Mouse (Mus musculus) c-Kit-positive CD71-positive TER-119-positive erythroid progenitor cells, embryonic 14.5 days (primary cell): Measurements from ENCODE around the gene Lypla2.

Source experiments
- DNase-seq: peaks from one replicate; pipeline ENCODE4 v3.0.0-alpha.2; 2013; ENCODE audit warnings: low spot score

Lypla2 gene

DNA sequence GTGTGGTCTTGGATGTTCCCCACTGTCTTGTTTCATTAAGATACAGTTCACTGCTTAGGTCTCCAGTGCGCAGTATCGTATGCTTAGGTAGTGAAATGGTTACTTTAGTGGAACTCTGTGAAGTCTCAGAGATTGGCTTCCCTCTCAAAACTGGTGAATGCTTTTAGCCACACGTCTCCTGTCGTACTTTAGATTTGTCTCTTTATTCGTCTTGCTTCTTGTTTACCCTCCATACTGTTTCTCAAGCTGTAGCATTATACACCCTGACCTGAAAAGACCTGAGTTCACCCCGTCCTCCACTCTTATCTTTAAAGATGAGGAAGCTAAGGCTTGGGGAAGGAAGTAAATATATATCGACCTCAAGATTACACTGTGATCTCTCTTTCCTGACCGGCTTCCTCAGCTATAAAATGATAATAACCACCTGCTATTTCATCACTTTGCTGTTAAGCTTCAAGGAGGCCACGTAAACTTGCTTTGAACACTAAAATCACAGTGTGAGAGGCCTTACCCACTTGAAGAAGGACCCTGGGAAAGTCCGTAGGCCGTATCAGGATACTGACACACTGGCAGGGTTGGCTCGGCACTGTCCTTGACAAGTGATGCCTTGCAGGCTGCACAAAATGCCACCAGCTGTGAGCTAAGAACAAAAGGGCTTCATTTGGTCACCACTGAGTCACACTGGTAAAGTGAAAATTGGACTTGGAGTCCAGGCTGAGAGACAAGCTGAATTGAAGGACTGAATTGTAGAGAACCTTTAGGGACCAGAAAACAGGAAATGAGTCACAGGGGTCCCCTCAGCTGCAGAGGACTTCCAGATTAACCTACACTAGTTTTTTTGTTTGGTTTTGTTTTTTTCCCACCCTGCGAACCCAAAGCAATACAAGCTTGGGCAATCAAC lies 735 bp upstream of the Lypla2 start:
- no peak for DNase-seq

DNA sequence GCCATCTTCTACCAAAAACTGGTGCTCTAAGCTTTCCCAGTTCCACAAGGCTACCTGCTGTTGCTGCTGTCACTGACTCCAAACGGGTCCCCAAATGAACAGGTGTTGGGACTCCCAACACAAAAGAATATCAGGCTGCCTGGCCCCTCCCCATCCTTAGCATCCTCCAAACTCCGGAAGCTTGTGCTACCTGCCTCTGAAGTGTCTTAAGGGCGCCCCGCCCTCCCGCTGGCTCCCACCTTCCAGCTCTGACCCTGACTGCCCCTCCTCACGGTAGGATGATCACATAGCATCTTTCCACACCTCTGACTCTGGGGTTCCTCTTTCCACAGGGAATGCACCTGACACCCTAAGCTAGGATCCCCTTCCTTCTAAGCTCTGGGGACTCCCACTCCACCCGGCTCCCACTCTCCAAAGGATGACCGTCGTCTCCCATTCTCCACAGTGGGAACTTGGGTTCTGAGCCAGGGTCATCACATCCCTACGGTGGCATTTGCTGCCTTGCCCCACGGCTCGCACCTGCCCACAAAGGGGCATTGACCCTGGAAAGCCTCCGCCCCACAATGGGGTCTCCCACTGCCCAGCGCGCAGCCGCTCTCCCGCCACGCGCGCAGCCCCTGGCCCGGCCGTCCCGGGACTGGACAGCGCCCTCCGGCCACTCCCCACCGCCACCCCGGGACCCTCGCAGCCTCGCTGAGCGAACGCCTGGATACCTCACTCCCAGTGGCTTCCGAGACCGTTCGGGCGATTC lies 446 bp downstream of the Lypla2 start:
- DNase-seq = no peak

DNA sequence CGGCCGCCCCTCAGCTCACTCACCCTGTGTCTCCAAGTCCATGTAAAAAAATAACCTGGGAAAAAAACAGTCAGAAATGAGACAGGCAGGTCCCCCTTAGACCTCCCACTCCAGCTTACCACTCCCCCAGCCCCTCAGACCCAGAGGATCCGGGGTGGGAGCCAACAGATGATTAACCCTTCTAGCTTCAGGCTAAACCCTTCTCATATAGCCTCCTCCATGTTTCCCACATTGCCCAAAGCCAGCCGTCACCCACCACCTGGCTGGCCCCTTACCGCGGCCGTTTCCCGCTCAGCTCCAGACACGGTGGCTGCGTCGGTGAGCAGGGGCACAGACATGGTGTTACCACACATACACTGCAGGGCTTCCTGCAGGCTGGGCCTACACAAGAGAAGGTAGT lies 1.8 kb downstream of the Lypla2 start:
- no peak for DNase-seq

DNA sequence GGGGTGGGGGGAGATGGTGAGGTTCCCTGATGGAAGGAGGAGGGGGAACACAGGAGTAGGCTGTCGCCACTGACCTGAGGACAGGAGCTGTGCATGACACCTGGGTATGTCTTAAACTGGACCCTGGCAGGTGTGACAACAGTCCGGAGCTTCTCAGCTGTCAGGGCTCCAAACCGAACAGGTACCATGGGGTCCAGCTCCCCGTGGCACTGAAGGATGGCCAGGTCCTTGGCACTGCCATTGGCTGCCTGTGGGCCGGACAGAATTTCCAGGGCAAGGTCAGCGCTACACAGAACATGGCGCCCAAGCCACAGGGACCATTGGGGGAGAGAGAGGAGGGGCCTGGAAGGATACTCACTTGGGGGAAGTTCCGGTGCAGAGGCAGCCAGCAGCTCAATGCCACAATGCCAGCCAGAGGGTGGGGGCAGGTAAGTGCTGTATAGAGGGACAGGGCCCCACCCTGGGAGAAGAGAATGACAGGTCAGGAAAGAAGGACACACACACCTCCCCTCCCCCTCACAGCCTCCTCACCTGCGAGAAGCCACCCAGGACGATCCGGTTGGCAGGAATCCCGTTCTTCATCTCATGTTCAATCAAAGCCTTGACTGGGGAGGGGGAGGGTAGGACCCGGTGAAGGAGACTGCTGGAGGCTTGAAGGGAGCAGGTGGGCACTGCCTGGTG lies 3.2 kb downstream of the Lypla2 start:
- DNase-seq = no peak

DNA sequence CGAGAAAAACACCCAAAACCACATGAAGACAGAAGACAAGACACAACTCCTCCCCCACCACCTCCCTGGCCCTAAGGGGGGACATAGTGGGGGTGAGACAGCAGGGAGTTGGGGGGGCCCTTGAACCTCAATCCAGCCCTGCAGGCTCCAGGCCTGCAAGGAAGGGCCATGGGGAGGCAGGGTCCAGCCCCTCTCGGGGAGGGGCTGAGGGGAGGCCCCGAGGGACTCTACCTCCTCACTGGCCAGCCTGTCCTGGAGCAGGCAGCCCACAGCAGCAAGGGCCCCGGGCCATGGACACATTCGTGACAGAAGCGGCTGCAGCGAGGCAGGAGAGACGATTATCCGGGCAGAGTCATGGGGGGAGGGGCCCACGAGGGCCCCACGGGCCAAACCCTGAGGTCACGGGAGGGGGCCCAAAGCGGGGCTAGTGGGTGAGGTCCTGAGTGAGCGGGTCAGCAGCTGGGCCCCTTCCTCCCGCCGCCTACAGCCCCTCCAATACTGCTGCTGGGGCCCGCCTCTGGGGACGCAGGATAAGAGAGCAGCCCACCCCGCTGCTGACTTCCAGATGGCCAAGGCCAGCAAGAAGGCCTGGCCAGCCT lies 4.1 kb downstream of the Lypla2 start:
- DNase-seq = no peak

DNA sequence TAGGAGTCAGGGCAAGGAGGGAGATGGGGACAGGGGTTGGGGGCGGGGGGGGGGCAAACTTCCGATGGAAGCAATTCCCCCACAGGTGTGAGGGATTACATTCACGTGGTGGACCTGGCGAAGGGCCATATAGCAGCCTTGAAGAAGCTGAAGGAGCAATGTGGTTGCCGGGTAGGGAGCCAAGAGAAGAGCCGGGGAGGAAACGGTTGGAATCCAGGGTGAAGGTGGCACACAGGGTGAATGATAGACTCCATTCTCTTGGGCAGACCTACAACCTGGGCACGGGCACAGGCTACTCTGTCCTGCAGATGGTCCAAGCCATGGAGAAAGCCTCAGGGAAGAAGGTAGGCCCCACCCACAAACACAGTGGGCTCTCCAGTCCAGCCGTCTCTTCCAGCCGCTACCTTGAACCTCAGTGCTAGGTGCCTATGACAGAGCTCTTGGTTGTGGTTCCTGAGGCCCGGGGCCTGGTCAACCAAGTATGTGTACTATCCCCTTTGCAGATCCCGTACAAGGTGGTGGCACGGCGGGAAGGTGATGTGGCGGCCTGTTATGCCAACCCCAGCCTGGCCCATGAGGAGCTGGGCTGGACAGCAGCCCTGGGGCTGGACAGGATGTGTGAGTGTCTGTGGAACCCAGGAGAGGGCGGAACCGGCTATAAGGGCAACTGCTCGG lies 5.2 kb downstream of the Lypla2 start:
- DNase-seq = no peak

DNA sequence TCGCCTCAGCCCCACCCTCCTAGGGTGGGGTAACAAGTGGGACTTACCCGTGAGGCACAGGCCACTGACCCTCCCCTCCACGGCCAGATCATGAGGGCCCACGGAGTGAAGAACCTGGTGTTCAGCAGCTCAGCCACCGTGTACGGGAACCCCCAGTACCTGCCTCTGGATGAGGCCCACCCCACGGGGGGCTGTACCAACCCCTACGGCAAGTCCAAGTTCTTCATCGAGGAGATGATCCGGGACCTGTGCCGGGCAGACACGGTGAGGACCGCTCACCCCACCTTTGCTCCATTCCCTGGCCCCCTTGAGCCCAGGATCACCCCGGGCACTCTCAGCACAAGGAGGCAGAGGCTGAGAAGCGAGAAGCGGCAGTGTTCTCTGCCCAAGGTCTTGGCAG lies 6.1 kb downstream of the Lypla2 start:
- no peak for DNase-seq

DNA sequence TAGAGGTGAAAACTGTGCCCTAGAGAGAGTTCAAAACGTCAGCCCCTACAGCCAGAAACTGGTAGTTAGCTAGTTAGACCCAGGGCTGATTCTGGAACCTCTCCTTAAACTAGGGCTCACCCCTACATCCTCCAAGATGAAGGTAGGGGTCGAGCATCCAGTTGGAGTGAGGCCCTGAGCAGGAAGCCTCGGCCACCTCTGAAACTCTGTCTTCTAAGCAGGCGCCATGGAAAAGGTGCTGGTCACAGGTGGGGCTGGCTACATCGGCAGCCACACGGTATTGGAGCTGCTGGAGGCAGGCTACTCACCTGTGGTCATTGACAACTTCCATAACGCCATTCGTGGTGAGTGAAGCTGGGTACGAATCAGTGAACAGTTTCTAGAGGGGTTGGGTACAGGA lies 7.3 kb downstream of the Lypla2 start:
- no peak for DNase-seq

DNA sequence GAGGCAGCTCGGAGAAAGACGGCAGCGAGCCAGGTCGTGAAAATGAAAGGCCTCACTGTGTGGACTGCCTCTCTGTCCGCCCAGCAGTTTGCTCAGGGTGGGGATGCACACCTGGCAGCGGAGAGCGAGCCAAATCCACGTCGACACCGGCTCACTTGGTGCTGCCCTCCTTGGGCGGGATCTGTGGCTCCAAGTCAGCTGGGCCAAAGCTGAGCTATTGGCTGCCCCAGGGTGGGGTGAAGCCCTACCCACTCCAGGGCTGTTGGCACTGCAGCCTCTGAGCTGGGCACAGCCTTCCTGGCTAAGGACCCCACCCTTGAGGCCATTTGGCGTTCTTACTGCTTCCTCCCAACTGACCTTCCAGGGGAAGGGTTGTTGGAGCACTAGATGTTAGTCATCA lies 8.0 kb downstream of the Lypla2 start:
- no peak for DNase-seq

DNA sequence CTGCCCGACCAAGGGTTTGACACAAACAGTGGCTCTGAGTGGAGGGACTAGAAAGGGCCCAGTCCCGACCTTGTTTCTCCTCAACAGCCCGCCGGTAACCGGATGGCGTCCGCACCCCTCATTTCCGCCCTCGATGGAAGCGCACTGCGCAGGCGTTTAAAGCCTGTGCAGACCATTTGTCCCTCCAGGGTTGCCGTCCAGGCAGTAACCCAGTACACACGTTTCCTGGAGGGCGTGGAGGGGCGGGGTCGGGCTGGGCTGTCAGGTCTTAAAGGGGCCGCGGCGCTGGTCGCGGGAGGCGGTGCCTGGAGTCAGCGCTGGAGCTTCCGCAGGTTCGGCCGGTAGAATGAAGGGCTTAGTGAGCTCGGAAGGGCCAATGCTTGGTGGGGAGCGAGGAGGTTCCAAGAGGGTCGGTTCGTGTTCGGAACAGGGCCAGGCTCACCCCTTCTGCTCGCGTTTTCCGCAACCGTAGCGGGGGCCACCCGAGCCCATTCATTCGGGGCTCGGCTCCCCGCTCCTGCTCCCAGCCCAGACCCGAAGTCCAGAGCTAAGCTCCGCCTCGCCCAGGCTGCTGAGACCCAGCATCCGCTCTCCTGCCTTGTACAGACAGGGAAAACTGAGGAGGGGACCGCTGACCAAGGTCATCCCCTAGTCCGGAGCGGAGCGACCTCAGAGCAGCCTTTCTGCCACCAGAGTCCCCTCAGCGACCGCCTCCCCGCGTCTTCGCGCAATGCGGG lies 8.8 kb downstream of the Lypla2 start, which contains the start of gene Gale:
Gale (plus strand) TSS at position 271 of the 737 bp plus-strand sequence.
- DNase-seq = peak; percentile 96

DNA sequence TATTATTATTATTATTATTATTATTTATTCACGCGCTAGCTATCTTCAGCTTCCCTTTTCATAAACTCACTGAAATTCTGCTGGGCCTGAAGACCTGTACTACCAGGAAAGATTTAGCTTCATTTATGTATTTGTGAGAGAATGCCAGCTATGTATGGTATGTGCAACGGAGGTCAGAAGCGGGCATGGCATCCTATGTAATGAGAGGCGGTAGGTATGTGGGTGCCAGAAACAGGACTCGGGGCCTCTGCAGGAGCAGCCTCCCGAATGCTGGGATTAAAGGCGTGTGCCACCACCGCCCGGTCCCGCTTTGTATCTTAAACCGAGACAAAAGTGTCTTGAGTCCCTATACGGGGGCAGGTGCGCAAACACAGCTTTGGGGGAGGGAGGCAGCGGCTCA lies 9.5 kb downstream of the Lypla2 start:
- no peak for DNase-seq

DNA sequence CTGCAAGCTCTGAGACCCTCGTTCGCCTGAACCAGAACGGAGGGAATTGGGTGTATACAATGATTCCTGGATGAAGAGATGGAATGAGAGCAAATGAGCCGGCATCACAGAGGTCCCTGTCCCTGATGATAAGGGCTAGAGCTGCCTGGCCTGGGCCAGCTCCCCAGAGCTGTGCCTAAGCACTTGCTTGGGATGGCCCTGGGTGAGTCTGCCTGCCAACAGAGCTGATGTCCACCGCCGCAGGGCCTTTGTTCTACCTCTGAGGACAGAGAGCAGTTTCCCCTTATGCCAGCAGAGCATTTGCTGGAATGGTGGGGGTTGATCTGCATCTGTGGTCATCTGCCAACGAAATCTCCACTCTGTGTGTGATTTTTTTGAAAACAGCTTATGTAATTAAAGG lies 10.2 kb downstream of the Lypla2 start:
- no peak for DNase-seq

DNA sequence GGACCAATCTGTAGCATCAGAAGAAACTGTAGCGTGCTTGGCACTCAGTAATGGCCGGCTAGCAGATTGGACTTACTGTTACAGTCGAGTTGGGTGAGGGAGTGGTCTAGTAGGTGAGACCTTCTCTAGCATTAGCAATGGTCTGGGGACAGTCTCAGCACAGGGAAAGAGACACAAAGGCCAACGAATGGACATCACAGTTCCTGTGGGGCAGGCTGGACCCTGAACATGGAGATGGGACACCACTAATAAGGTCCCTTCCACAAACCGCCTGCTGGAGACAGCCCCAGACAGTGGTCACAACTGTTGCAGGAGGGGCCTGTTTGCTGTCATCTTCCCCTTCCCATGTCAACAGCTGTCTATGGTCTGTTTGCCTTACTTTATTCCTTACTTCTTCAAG lies 10.7 kb downstream of the Lypla2 start:
- no peak for DNase-seq

DNA sequence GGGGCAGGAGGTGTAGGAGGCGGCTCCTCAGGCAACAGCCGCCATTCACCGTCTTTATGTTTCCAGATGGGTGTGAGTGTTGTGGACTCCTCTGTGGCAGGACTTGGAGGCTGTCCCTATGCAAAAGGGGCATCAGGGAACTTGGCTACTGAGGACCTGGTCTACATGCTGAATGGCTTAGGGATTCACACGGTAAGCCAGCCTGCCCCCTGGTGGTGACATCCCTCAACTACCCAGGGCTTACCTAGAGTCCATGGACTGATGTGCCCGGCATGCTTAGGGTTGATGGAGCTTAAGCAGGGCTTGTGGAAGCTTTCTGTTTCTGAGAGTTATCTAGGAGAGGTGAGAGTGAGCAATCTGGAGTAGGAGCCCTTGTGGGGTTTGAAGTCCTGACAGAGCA lies 11.7 kb downstream of the Lypla2 start:
- DNase-seq = peak; percentile 86

DNA sequence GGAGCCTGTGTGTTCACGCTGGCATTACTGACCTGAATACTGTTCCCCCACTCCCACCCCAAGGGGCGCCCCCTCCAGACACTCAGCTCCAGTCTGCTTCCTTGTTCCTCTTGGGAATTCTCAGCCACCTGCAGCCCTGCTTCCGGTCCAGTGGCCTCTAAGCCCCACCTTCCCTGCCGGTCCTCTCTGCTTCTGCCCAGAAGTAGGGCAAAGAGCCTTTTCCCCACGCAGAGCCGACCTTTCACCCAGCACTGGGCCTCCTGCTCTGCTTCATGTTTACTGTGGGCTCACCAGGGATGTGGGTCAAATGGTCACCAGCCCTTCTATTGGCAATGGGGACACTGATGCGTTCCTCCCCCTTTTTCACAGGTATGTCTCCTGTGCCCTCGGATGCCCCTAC lies 14.1 kb downstream of the Lypla2 start:
- no peak for DNase-seq

DNA sequence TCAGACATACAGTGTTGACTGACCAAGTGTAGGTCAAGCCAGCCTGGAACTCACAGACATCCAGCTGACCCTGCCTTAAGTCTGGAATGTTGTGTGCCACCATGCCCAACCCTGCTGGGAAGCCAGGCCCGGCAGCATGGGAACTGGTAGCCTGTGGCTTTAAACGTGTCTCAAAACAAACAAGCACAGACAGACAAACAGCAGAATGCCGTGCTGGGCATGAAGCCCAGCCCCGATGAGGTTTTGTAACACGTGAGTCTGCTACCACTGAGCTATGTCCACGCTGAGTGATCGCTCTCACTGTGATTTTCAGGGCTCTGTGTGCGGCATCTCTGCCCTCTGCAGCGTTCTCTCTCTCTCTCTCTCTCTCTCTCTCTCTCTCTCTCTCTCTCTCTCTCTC lies 16.5 kb downstream of the Lypla2 start:
- DNase-seq = no peak

DNA sequence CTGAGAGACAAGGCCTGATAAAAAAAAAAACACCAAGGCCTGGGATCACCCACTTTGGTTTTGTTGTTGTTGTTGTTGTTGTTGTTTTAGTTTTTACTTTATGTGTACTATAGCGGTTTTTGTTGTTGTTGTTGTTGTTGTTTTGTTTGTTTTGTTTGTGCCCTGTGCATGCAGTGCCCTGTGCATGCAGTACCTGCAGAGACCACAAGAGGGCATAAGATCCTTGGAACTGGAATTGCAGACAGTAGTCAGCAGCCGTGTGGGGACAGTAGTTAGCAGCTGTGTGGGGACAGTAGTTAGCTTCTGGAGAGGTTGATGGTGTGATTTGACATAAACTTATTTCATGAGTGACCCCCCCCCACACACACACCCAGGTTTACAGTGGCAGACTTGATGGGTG lies 18.2 kb downstream of the Lypla2 start:
- peak; percentile 80 for DNase-seq

DNA sequence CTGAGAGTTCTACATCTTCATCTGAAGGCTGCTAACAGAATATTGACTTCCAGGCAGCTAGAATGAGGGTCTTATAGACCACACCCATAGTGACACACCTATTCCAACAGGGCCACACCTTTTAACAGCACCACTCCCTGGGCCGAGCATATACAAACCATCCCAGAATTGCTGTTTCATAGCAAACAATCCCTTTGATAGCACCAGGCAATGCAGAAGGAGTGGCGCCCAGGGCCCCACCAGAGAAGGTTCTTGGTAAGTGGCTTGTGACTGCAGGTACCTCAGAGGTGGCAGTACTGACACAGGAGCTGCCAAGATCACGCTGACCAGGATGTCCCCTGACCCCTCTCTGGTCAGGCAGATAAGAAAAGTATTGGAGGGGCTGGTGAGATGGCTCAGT lies 19.2 kb downstream of the Lypla2 start:
- no peak for DNase-seq

DNA sequence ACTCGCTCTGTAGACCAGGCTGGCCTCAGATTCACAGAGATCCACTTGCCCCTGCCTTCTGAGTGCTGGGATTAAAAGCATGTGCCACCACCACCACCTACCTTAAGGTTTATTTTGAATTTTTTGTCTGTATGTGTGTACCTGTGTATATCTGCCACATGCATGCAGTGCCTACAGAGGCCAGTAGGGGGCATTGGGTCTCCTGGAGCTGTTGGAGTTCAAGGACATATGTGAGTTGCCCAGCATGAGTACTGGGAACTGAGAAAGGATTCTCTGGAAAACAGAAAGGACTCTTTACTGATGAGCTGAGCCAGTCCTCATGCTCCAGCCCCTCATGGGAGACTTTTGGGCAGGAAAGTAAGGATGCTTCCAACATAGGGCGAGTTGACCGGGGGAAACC lies 20.9 kb downstream of the Lypla2 start:
- no peak for DNase-seq

DNA sequence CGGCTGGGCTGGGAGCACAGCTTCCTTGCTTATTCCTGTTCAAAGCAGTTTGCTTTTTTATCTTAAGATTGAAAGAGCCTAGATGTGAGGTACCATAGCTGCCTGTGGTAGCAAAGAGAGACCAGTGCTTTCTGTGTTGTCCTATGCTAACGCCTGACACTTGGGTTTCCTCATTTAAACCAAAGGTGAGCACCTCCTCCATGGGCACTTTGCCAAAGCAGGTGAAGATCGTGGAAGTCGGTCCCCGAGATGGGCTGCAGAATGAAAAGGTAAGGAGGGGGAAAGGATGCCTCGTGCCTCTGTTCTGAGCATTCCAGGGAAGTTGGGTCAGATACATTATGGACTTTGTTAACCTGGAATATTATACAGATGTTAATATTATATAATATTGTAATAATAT lies 22.1 kb downstream of the Lypla2 start:
- no peak for DNase-seq

DNA sequence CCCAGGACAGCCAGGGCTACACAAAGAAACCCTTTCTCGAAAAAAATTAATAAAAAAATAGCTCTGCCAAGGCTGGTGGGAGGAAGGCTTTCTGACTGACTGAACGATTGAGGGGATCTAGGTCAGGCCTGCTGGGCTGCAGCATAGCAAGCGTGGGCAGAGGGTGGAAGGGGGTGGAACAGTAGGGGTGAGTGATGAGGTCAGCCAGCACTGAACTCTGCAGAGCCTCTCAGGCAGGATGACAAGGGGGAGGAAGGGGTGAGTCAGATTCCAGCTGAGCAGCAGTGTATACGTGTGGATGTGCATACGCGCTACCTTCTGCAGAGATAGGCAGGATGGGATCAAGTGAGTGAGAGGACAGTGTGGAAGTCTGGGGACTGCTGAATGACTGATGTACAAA lies 22.5 kb downstream of the Lypla2 start:
- DNase-seq = no peak
